Mouse (Mus musculus) WW6 (cell line): ENCODE measurements around the gene Phgr1.

ENCODE experiments used
- DNase-seq: peaks from one replicate; pipeline ENCODE4 v3.0.0-alpha.2; 2013; ENCODE audit warnings: low read depth, low spot score

Gene Phgr1

GRCm38 (mm10) chr2:118750476-118750875 is 22.1 kb upstream of the Phgr1 start:
- DNase-seq = no peak

GRCm38 (mm10) chr2:118751896-118752791 is 20.4 kb upstream of the Phgr1 start:
- no peak for DNase-seq

GRCm38 (mm10) chr2:118752792-118753108 is 19.8 kb upstream of the Phgr1 start:
- DNase-seq = no peak

GRCm38 (mm10) chr2:118754143-118754542 is 18.4 kb upstream of the Phgr1 start:
- DNase-seq = no peak

GRCm38 (mm10) chr2:118755407-118755806 is 17.2 kb upstream of the Phgr1 start:
- no peak for DNase-seq

GRCm38 (mm10) chr2:118756103-118756502 is 16.5 kb upstream of the Phgr1 start:
- DNase-seq = no peak

GRCm38 (mm10) chr2:118759828-118760227 is 12.7 kb upstream of the Phgr1 start:
- DNase-seq = no peak

GRCm38 (mm10) chr2:118760311-118761025 is 12.1 kb upstream of the Phgr1 start:
- no peak for DNase-seq

- DNase-seq = no peak
These were observed 11.2 kb upstream of the Phgr1 start for GRCm38 (mm10) chr2:118761358-118761757.

- no peak for DNase-seq
These were observed 10.4 kb upstream of the Phgr1 start, which contains the start of gene Ccdc9b for GRCm38 (mm10) chr2:118761906-118762783. Gene Ccdc9b (minus strand): TSS chr2:118762661.

- DNase-seq = no peak
These were observed 9.8 kb upstream of the Phgr1 start for GRCm38 (mm10) chr2:118762784-118763148.

GRCm38 (mm10) chr2:118763469-118763868 is 9.1 kb upstream of the Phgr1 start:
- no peak for DNase-seq

- no peak for DNase-seq
These were observed 8.3 kb upstream of the Phgr1 start for GRCm38 (mm10) chr2:118764094-118764831.

GRCm38 (mm10) chr2:118764875-118765274 is 7.7 kb upstream of the Phgr1 start:
- DNase-seq = no peak

- DNase-seq = no peak
These were observed 6.2 kb upstream of the Phgr1 start for GRCm38 (mm10) chr2:118766041-118767033.

GRCm38 (mm10) chr2:118774536-118774935 is 2.0 kb downstream of the Phgr1 start:
- DNase-seq = no peak

- no peak for DNase-seq
These were observed 2.8 kb downstream of the Phgr1 start for GRCm38 (mm10) chr2:118775396-118775795.

- no peak for DNase-seq
These were observed 3.3 kb downstream of the Phgr1 start for GRCm38 (mm10) chr2:118775846-118776245.

- no peak for DNase-seq
These were observed 3.7 kb downstream of the Phgr1 start for GRCm38 (mm10) chr2:118776295-118776694.

GRCm38 (mm10) chr2:118778418-118778817 is 5.8 kb downstream of the Phgr1 start:
- no peak for DNase-seq
